Comparison of ENCODE assay signal across 15 mouse cellular contexts in the genomic region with DNA sequence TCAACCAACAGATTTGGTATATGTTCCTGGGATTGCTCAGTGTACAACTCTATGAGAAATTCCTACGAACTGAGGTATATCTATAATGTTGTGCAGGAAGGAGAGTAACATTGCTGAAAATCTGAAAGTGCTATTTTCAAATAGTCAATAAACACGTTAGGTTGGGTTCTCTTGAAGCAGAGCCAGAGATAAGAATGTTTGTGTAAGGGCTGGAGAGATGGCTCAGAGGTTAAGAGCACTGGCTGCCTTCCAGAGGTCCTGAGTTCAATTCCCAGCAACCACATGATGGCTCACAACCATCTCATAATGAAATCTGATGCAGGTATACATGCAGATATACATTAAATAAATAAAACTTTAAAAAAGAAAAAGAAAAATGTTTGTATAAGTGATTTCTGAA.
"Had no signal": no experiment of that assay in that cellular context is flagged by ENCODE, and none has a peak within 500 bp of the region (broad histone marks: within the 10 kb centered on the region; RNA-seq: fewer than 3 reads in every experiment).

No protein-coding gene starts in this region.

- H3K4me2 ChIP-seq: neural tube, embryonic 15.5 days; stomach, embryonic 15.5 days had no signal

- H3K9ac ChIP-seq: neural tube, embryonic 15.5 days; stomach, embryonic 15.5 days had no signal

- H3K27me3 ChIP-seq: neural tube, embryonic 15.5 days; stomach, embryonic 15.5 days had no signal

- DNase-seq: retina, postnatal 1 day; right cerebral cortex, adult 18-20 months; right cerebral cortex, postnatal 14 days; right cerebral cortex, postnatal 25 days; right cerebral cortex, postnatal 4 days; spleen, adult 18-20 months; thymus, adult 18-20 months; thymus, adult 2 months; thymus, postnatal 14 days; thymus, postnatal 25 days; thymus, postnatal 36 days; thymus, postnatal 4 days had no signal

- H3K4me1 ChIP-seq: stomach, embryonic 15.5 days had no signal

- H3K27ac ChIP-seq: neural tube, embryonic 15.5 days; stomach, embryonic 15.5 days; stomach, postnatal 0 days had no signal

- H3K4me3 ChIP-seq: neural tube, embryonic 15.5 days; stomach, embryonic 15.5 days had no signal

- H3K9me3 ChIP-seq: neural tube, embryonic 15.5 days; stomach, embryonic 15.5 days had no signal

- H3K36me3 ChIP-seq: stomach, embryonic 15.5 days had no signal
